ENCODE assay signal across 24 mouse cellular contexts in genomic region chr4:56957518-56957917, GRCm38 (mm10). TPM values are rescaled to one million over a fixed set of nuclear protein-coding genes. Genes with fewer than 3 reads are reported as not detected.
DNase-seq lines count a peak whose midpoint lies in the region; ATAC-seq lines count a peak whose summit lies in the region.
"Had no signal": no experiment of that assay in that cellular context is flagged by ENCODE, and none has a peak within 500 bp of the region (broad histone marks: within the 10 kb centered on the region; RNA-seq: fewer than 3 reads in every experiment).

No protein-coding gene starts in this region.

- no peaks in the 10 kb centered on the region for H3K27me3 ChIP-seq in heart, embryonic 16.5 days (ENCODE audit: control insufficient read depth, insufficient read depth, low read length)
- no peaks in the 10 kb centered on the region for H3K27me3 ChIP-seq in heart, embryonic 10.5 days (ENCODE audit: insufficient read depth, poor library complexity, severe bottlenecking)
- H3K27me3 ChIP-seq: hindbrain, embryonic 13.5 days; midbrain, embryonic 13.5 days had no signal

- DNase-seq in heart, embryonic 10.5 days (ENCODE audit: low spot score), result no peak
- peak; percentile 72 for DNase-seq in ES-CJ7 (ENCODE audit: low read depth, low spot score)
- DNase-seq in urinary bladder, postnatal 10 days (ENCODE audit: low spot score), result no peak
- no peak for DNase-seq in cerebellum, adult 9-10 months
- DNase-seq: adrenal gland, adult 2 months; adrenal gland, postnatal 36 days; cerebellum, adult 2 months; cerebellum, postnatal 25 days; gastrocnemius, postnatal 25 days; kidney, adult 8-10 months; liver; lung, adult 2 months had no signal

- no peak overlapping the region for H3K4me3 ChIP-seq in heart, embryonic 16.5 days (ENCODE audit: low read length)
- no peak overlapping the region for H3K4me3 ChIP-seq in heart, embryonic 10.5 days
- H3K4me3 ChIP-seq: hindbrain, embryonic 13.5 days; midbrain, embryonic 13.5 days had no signal

- H3K36me3 ChIP-seq in heart, embryonic 16.5 days (ENCODE audit: control insufficient read depth, insufficient read depth), result no peaks in the 10 kb centered on the region
- no peaks in the 10 kb centered on the region for H3K36me3 ChIP-seq in heart, embryonic 10.5 days

- 32% methylated on average over 9 of the region's 9 CpGs for WGBS in heart, embryonic 16.5 days
- WGBS in heart, embryonic 10.5 days, result 42% methylated on average over 9 of the region's 9 CpGs

- H3K4me1 ChIP-seq in heart, embryonic 16.5 days (ENCODE audit: control insufficient read depth, insufficient read depth, low read length), result peaks cover 15% of the 10 kb centered on the region
- H3K4me1 ChIP-seq in heart, embryonic 10.5 days, result peaks cover 9% of the 10 kb centered on the region
- H3K4me1 ChIP-seq: hindbrain, embryonic 13.5 days; midbrain, embryonic 13.5 days had no signal

- no peaks in the 10 kb centered on the region for H3K9me3 ChIP-seq in heart, embryonic 16.5 days (replicated peaks; ENCODE audit: control insufficient read depth, low read length)
- no peaks in the 10 kb centered on the region for H3K9me3 ChIP-seq in heart, embryonic 10.5 days
- H3K9me3 ChIP-seq: hindbrain, embryonic 13.5 days; midbrain, embryonic 13.5 days had no signal

- no peak overlapping the region for H3K9ac ChIP-seq in heart, embryonic 16.5 days (ENCODE audit: low read length)
- H3K9ac ChIP-seq: hindbrain, embryonic 13.5 days; liver, embryonic 14.5 days; midbrain, embryonic 13.5 days had no signal

- H3K4me2 ChIP-seq in heart, embryonic 16.5 days (ENCODE audit: low read depth, low read length), result no peak overlapping the region; the same call in 1 of the 2 replicates
- H3K4me2 ChIP-seq: hindbrain, embryonic 13.5 days; midbrain, embryonic 13.5 days had no signal

- 0 out of 2 replicates have a peak, but pooled peaks have one; percentile 41 for ATAC-seq in heart, embryonic 16.5 days (replicated peaks; ENCODE audit: extremely low read depth, insufficient read depth, low FRiP score)
- ATAC-seq in common myeloid progenitor, adult 5-6 weeks (replicated peaks; ENCODE audit: low read depth, poor library complexity, severe bottlenecking), result peak; percentile 81
- peak; percentile 44; the same call in 1 of the 2 replicates for ATAC-seq in megakaryocyte progenitor cell, adult 5-6 weeks (replicated peaks; ENCODE audit: poor library complexity)
- no peak for ATAC-seq in cerebellum, adult (ENCODE audit: insufficient number of reproducible peaks, low FRiP score, low TSS enrichment)
- ATAC-seq: activated CD4-positive, CD25-positive, alpha-beta regulatory T cell, adult 4 months; forebrain, embryonic 14.5 days; midbrain, embryonic 13.5 days had no signal

- H3K27ac ChIP-seq in heart, embryonic 16.5 days (ENCODE audit: low read length), result no peak overlapping the region
- no peak overlapping the region for H3K27ac ChIP-seq in heart, embryonic 10.5 days
- H3K27ac ChIP-seq: hindbrain, embryonic 13.5 days; kidney, postnatal 0 days; liver, embryonic 14.5 days; midbrain, embryonic 13.5 days had no signal

RNA-seq across cellular contexts. Expression of gene Tmem245, which starts 10.3 kb away (rescaled TPM):
- polyA plus RNA-seq in heart, embryonic 16.5 days (2015; fragmentation: Nextera tagmentation; extraction: Ambion mirVana), result 17.3 and 23.4 TPM in 2 replicates
- polyA plus RNA-seq in heart, embryonic 10.5 days (2016; fragmentation: Nextera tagmentation; extraction: Ambion mirVana), result 14.0 and 23.1 TPM in 2 replicates
- total RNA-seq in common myeloid progenitor, adult 5-6 weeks (2017), result 10.7 and 12.1 TPM in 2 replicates
- 12.7 and 14.6 TPM in 2 replicates for total RNA-seq in megakaryocyte progenitor cell, adult 5-6 weeks (2015)
- total RNA-seq in megakaryocyte progenitor cell, adult 5-6 weeks (2017), result 5.0 and 5.8 TPM in 2 replicates

RNA-seq across cellular contexts. Expression of gene Frrs1l, which starts 32.7 kb away (rescaled TPM):
- polyA plus RNA-seq in heart, embryonic 16.5 days (2015; fragmentation: Nextera tagmentation; extraction: Ambion mirVana), result 0.14 and 0.36 TPM in 2 replicates
- polyA plus RNA-seq in heart, embryonic 10.5 days (2016; fragmentation: Nextera tagmentation; extraction: Ambion mirVana), result 0.11 and 0.17 TPM in 2 replicates
- total RNA-seq in common myeloid progenitor, adult 5-6 weeks (2017), result not detected in 2 replicates
- not detected in 2 replicates for total RNA-seq in megakaryocyte progenitor cell, adult 5-6 weeks (2015)
- total RNA-seq in megakaryocyte progenitor cell, adult 5-6 weeks (2017), result not detected in 2 replicates
- total RNA-seq: gastrocnemius, adult 18-20 months; gastrocnemius, postnatal 25 days; megakaryocyte-erythroid progenitor cell, adult 5-6 weeks had no signal
